Mouse (Mus musculus) cerebellum, adult 2 months (tissue): ENCODE results near the gene Mrpl21.

Experiments
- CTCF ChIP-seq: fragments of 200-500 bp; IDR thresholded peaks from 2 replicates; pipeline ENCODE4 v1.5.1; 2011; ENCODE audit warnings: low read depth, mild to moderate bottlenecking, control low read depth, low read length, moderate library complexity, borderline replicate concordance; ENCODE audit not compliant: insufficient read depth
- POLR2A ChIP-seq: fragments of 200-500 bp; IDR thresholded peaks from 2 replicates; pipeline ENCODE4 v1.6.1; 2011; ENCODE audit warnings: low read length, control low read depth, borderline replicate concordance; ENCODE audit not compliant: insufficient read depth

GRCm38 (mm10) chr19:3264348-3264747, 18.4 kb upstream of the Mrpl21 start:
- TF ChIP-seq POLR2A (no peak), CTCF (no peak)
